Mouse (Mus musculus) testis, adult 2 months (tissue): Measurements from ENCODE around the gene Gm19345.

Experiments
- CTCF ChIP-seq: fragments of 200-500 bp; IDR thresholded peaks from 2 replicates; pipeline ENCODE4 v1.5.1; 2012; ENCODE audit warnings: low read depth, mild to moderate bottlenecking, inconsistent platforms, low read length, moderate library complexity; ENCODE audit not compliant: control insufficient read depth, insufficient read depth, insufficient replicate concordance
- POLR2A ChIP-seq: fragments of 200-500 bp; IDR thresholded peaks from 2 replicates; pipeline ENCODE4 v1.6.1; 2012; ENCODE audit warnings: low read depth, mild to moderate bottlenecking, inconsistent platforms, low read length, moderate library complexity; ENCODE audit not compliant: control insufficient read depth

GRCm38 (mm10) chr7:19802995-19803394 lies 48.8 kb upstream of the Gm19345 start:
- TF ChIP-seq CTCF (peak; percentile 88), POLR2A (no peak)
